Mouse (Mus musculus): ENCODE measurements around the gene Rapgef3. TPM values are rescaled to one million over a fixed set of nuclear protein-coding genes. Genes with fewer than 3 reads are reported as not detected.

Gene Rapgef3
- total and polyA plus RNA-seq, 3 experiments, result 6.6 to 7.4 TPM; not detected in 1

DNA sequence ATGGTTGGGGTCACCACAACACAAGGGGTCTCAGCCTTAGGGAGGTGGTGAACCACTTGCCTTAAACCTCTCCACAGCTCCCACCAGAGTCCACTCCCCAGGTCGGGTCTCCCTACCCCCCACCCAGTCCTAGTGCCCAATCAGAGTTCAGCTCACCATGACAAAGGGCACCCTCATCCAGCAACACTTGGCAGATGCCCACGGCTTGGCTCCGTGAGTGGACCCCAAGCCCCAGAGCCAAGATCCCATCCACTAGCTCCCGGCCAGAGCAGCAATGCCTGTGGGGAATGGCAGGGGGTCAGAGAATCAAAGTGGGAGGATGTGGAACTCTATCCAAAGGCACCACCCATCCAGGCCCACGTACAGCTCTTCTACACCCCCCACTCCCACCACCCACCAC is 6.8 kb downstream of the Rapgef3 start:
- Histone ChIP-seq H3K36me3 (ENCODE audit: control insufficient read depth in 1 of 2, insufficient read depth in 2 of 2, low read length in 2 of 2) (no peaks in the 10 kb centered on the region), H3K27me3 (ENCODE audit: control insufficient read depth in 1 of 2, insufficient read depth in 2 of 2, low read length in 2 of 2) (peaks cover 33 to 34% of the 10 kb centered on the region in 2 experiments), H3K79me2 (ENCODE audit: control insufficient read depth, insufficient read depth, low read length, poor library complexity) (no peaks in the 10 kb centered on the region), H3K9ac (ENCODE audit: control insufficient read depth, low read depth, low read length, poor library complexity, severe bottlenecking) (no peak overlapping the region), H3K9me3 (replicated peaks; ENCODE audit: insufficient read depth, low read length) (no peaks in the 10 kb centered on the region), H3K27ac (ENCODE audit: control insufficient read depth, low read depth, low read length) (no peak overlapping the region), H3K4me3 (ENCODE audit: control insufficient read depth in 1 of 2, insufficient read depth in 1 of 2, low read depth in 2 of 2, low read length in 2 of 2) (no peak overlapping the region), H3K4me1 (ENCODE audit: control insufficient read depth in 1 of 2, insufficient read depth in 2 of 2, low read length in 2 of 2) (no peaks in the 10 kb centered on the region)
- DNase-seq (ENCODE audit: low read depth, low spot score), result no peak
- TF ChIP-seq POLR2AphosphoS2 (IDR thresholded peaks at IDR 0.05; ENCODE audit: low read length) (no peak), ZNF384 (IDR thresholded peaks at IDR 0.05; ENCODE audit: low read depth, low read length) (no peak), USF2 (IDR thresholded peaks at IDR 0.05; ENCODE audit: borderline replicate concordance in 1 of 2, insufficient read depth in 1 of 2, low read depth in 1 of 2, low read length in 2 of 2) (no peak), TCF12 (IDR thresholded peaks at IDR 0.05; ENCODE audit: low read depth, low read length) (no peak), ZC3H11A (IDR thresholded peaks at IDR 0.05; ENCODE audit: low read depth, low read length) (no peak), CHD2 (IDR thresholded peaks at IDR 0.05; ENCODE audit: low read length) (no peak), UBTF (IDR thresholded peaks at IDR 0.05; ENCODE audit: borderline replicate concordance, insufficient read depth, low read depth, low read length) (no peak), POLR2AphosphoS5 (IDR thresholded peaks at IDR 0.05; ENCODE audit: borderline replicate concordance, low read depth, low read length) (no peak), CHD1 (IDR thresholded peaks at IDR 0.05; ENCODE audit: low read depth, low read length) (no peak)

DNA sequence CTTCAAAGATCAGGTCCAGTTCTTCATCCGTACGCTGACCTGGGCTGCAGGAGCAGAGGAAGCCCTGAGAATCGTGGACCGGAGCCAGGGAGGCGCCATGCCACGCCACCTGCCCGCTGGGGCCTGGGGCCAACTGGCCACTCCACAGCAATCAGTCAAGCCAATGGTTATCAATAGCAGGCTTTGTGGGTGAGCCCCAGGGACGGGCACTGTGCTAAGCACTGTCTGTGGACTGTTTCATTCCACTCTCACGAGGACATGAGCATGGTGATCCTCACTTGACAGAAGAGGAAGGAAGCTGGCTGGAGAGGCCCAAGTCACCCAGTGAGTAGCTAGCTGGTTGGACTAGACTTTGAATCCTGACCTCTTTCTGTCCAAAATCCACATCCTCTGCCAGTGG is 7.8 kb downstream of the Rapgef3 start:
- Histone ChIP-seq H3K9ac (ENCODE audit: control insufficient read depth, low read depth, low read length, poor library complexity, severe bottlenecking) (no peak overlapping the region), H3K36me3 (ENCODE audit: control insufficient read depth in 1 of 2, insufficient read depth in 2 of 2, low read length in 2 of 2) (no peaks in the 10 kb centered on the region), H3K4me3 (ENCODE audit: control insufficient read depth in 1 of 2, insufficient read depth in 1 of 2, low read depth in 2 of 2, low read length in 2 of 2) (no peak overlapping the region), H3K27ac (ENCODE audit: control insufficient read depth, low read depth, low read length) (no peak overlapping the region), H3K79me2 (ENCODE audit: control insufficient read depth, insufficient read depth, low read length, poor library complexity) (no peaks in the 10 kb centered on the region), H3K4me1 (ENCODE audit: control insufficient read depth in 1 of 2, insufficient read depth in 2 of 2, low read length in 2 of 2) (no peaks in the 10 kb centered on the region), H3K27me3 (ENCODE audit: control insufficient read depth in 1 of 2, insufficient read depth in 2 of 2, low read length in 2 of 2) (peaks cover 27 to 29% of the 10 kb centered on the region in 2 experiments), H3K9me3 (replicated peaks; ENCODE audit: insufficient read depth, low read length) (no peaks in the 10 kb centered on the region)
- no peak for DNase-seq (ENCODE audit: low read depth, low spot score)
- TF ChIP-seq NRF1 (IDR thresholded peaks at IDR 0.05; ENCODE audit: insufficient read depth, low read depth, low read length, poor library complexity, severe bottlenecking) (no peak), ZMIZ1 (IDR thresholded peaks at IDR 0.05; ENCODE audit: low read depth, low read length) (no peak), JUND (IDR thresholded peaks at IDR 0.05; ENCODE audit: low read depth, low read length) (no peak), TCF12 (IDR thresholded peaks at IDR 0.05; ENCODE audit: low read depth, low read length) (no peak), POLR2AphosphoS5 (IDR thresholded peaks at IDR 0.05; ENCODE audit: borderline replicate concordance, low read depth, low read length) (no peak), SMC3 (IDR thresholded peaks at IDR 0.05; ENCODE audit: low read depth, low read length) (no peak), TAL1 (IDR thresholded peaks at IDR 0.05; ENCODE audit: low read length) (no peak), CHD1 (IDR thresholded peaks at IDR 0.05; ENCODE audit: low read depth, low read length) (no peak), MAX (IDR thresholded peaks at IDR 0.05; ENCODE audit: low read length) (no peak), E2F4 (IDR thresholded peaks at IDR 0.05; ENCODE audit: borderline replicate concordance, low read depth, low read length) (no peak), ETS1 (IDR thresholded peaks at IDR 0.05; ENCODE audit: low read depth, low read length) (no peak), NELFE (IDR thresholded peaks at IDR 0.05; ENCODE audit: low read depth, low read length) (no peak), SIN3A (IDR thresholded peaks at IDR 0.05; ENCODE audit: low read length) (no peak), ELF1 (IDR thresholded peaks at IDR 0.05; ENCODE audit: low read depth, low read length) (no peak)

All from MEL (cell line).